Mouse (Mus musculus) hindlimb bud, embryonic 11.5 days (tissue): ENCODE data around the gene Ntn4.
"Not testable (repeated sequence)": the region's sequence is repeated elsewhere in the genome, so short reads cannot be mapped to it uniquely, and the experiment has no call there.

Experiments used
- DNase-seq: peaks from one replicate; pipeline ENCODE4 v3.0.0-alpha.2; 2012; ENCODE audit warnings: low read depth, low spot score; ENCODE audit errors: extremely low spot score

Gene Ntn4

DNA sequence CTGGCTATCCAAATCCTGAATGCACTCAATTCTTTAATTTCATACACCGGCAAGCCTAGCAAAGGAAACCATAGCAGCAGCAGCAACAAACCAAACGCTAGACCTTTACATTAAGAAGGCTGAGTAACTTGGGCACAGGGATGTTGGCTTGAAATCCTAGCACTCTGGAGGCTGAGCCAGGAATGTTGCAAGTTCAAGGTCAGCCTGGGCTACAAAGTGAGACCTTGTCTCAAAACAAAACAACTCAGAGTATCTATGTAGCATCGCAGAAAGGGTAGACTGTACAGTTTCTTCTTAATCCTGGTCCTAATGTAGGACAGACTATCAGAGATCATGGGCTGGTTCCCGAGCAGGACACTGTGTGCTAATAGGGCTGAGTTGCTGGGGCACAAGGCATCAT is 43.4 kb downstream of the Ntn4 start:
- DNase-seq, result no peak

DNA sequence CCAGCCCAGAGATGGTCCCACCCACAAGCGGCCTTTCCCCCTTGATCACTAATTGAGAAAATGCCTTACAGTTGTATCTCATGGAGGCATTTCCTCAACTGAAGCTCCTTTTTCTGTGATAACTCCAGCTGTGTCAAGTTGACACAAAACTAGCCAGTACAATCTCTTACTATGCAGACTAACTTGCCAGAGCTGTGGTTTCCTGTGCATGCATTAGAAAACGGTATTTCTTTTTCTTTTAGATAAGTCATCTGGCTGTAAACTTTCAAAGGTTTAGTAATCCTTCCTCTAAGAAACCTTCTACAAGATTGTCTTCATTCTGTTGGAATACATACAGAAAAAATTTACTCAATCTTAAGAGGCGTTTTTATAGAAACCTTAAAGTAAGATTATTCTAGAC is 44.9 kb downstream of the Ntn4 start:
- not testable (repeated sequence) for DNase-seq

DNA sequence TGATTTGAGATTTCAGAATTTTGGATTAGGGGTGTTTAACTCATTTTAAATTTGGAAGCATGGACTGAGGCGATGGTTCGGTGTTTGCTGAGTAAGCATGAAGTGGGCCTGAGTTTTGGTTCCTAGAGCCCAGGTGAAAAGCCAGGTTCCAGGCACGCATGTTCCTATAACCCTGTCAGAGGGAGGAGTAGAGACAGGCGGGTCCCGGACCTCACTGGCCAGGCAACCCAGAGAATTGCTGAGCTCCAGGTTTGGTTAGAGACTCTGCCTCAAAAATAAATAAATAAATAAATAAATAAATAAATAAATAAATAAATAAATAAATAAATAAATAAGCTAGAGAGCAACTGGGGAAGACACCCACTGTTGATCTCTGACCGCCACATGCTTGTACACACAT is 46.1 kb downstream of the Ntn4 start:
- DNase-seq, result no peak

DNA sequence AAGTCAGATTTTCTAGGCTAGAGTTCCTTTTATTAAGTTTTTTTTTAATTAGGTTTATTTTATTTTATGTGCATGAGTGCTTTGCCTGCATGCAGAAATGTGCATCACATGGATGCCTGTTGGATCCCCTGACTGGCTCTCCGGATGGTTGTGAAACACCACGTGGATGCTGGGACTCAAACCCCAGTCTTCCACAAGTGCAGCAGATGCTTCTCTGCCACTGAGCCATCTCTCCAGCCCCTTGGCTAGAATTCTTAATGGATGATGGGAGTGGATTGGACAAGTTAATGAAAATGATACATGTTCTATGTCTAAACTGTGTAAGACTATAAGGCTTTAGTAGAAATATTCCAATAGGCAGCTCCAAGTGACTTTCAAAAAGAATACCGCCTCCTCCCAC is 47.3 kb downstream of the Ntn4 start:
- no peak for DNase-seq

DNA sequence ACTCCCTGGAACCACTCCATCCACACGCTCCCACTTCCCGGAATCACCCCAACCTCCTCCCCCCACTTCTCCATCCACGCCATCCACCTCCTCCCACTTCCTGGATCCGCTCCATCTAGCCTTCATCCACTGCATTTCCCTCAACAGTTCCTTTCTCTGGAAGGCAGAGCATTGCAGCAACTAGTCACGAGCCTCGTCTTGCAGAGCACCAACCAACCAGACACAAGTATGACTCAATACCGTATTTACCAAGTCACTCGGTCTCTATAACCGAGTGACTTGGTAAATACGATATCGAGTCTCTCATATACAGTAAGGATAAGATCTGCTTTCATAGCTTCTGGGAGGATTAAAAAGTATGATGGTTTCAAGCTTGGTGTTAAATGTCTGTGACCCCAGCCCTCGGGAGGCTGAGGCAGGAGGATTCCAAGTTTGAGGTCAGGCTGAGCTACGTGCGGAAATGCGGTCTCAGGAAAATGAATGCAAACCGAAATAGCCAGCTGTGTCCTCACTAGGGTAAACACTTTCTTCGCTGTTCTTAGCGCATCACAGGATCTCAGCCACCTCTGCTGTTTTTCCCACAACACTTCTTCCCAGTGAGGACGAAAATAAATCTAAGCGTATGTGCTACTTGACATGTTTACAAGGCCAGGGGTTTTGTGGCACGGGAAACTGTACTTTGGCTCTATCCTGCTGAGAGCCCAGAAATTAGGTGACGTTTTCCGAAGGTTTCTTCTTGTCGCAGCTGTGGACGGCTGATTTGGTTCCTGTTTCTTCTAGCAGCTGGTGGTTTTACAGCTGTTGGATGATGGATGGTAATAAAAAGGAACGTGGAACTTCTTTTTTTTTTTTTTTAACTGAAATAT is 48.1 kb downstream of the Ntn4 start:
- peak; percentile 18 for DNase-seq

DNA sequence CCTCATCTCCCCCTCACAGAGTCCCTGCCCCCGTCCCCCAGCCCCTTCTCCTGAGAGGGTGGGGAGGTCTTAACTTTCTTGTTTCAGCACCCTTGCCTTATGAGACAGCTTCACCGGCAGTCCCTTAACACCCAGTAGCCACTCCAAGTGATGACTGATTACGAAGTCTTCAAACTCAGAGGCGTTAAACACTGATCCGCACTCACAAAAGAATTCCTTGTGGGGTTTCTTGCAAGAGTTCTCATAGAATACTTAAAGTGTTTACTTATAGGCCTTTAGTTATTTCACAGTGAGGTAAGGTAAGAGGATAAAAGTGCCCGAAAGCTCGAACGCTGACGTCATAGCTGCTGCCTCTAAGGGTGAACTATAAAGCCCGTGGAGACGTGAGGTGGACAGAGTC is 50.9 kb downstream of the Ntn4 start:
- no peak for DNase-seq

DNA sequence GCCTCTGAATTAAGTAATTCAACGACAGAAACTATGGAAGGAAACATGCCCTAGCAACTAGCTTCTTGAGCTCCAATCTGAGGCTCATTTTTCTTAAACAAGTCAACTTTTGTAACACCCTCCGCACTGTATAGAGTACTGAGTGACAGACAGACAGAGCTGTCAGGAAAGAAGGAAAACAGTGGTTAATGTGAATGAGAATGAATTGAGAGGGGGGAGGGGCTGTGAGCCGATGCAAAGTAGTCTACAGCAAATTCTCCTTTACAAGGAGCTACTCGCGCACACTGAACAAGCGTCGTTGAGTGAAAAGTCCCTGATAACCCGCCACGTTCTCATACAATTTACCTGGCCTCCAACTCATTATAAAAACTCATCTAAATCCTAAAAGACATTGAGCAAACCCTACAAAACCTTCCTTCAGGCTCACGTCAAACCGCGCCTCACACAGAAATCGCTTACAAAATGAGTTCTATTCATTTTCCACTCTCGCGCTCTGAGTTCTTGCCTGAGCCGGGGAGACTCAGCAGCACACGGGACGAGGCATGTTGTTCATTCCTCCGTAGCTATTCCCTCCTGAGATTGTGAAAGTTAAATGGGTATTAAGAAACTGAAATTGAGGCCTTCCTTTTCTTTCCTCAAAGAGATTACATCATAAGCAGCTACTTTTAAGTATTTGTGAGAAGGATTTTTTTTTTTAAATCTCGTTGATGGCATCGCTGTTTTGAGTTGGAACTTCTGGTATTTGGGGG is 54.7 kb downstream of the Ntn4 start:
- DNase-seq, result no peak

DNA sequence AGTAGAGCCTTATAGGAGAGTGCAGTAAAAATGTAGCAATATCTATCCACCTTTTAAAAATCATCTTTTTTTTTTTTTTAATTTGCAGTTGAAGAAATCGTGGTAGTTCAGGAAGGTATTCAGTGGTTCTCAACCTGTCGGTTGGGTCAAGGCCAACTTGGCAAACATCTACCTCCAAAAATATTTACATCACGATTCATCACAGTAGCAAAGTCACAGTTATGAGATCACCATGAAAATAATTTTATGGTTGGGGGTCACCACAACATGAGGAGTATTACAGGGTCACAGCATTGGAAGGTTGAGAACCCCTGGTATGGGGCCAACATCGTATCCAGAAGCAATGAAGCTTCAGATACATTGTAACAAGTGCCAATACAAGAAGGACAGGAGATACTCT is 55.5 kb downstream of the Ntn4 start:
- no peak for DNase-seq

DNA sequence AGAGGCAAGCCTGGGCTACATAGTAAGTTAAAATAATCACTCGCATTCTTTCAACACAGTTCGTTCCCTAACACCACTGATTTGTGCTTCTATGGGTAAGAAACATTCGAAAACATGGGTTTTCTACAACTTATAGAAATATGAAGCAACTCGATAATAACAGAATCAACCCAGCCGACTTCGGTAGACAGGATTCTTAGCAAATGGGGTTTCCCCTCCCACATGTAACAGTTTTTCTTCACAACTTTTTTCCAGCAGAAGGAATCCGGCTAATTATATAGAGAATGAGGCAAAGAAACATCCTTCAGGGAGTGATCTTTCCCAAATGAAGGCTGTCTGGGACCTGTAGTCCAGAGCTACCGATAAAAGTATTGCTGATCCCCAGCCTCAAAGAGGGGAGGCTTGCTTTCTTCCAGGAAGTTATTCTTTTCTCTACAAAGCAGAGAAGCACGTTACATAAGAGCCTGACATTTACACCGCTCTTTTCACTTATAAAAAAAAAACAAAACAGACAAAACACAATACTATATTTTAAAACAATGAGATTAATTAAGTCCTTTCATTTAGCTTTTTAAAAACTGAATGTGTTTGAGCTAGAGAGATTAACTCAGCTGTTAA is 57.5 kb downstream of the Ntn4 start:
- DNase-seq, result no peak

DNA sequence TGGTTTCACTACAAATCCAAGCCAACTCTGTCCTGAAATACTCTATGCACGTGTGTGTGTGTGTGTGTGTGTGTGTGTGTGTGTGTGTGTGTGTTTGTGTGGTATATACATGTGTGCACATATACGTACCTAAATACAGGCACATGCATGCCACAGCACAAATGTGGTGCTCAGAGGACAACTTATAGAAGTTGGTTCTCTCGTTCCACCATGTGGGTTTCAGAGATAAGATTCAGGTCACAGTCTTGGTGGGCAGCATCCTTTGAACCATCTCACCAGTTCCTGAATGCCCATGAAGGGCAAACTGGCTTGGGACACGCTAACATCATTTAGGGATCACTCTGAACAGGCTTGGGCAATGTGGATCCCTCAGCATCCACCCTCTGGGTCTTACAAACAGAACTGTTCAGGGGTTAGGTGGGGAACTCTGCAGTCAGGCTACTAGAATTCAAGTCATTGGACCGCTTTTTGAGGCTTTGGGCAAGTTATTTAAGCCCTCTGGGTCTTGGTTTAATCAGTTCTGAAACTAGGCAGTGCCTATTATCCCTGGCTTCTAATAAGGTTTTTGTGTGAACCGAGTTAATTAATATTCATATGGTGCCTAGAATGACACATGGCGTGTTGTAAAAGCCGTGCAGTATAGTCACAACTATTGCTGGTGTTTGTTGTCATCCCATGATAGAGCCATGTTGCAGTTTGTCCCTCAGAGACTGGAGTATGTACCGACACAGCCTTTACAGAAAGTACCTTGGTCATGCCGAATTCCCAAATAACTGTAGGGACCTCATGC is 59.4 kb downstream of the Ntn4 start:
- DNase-seq, result no peak

DNA sequence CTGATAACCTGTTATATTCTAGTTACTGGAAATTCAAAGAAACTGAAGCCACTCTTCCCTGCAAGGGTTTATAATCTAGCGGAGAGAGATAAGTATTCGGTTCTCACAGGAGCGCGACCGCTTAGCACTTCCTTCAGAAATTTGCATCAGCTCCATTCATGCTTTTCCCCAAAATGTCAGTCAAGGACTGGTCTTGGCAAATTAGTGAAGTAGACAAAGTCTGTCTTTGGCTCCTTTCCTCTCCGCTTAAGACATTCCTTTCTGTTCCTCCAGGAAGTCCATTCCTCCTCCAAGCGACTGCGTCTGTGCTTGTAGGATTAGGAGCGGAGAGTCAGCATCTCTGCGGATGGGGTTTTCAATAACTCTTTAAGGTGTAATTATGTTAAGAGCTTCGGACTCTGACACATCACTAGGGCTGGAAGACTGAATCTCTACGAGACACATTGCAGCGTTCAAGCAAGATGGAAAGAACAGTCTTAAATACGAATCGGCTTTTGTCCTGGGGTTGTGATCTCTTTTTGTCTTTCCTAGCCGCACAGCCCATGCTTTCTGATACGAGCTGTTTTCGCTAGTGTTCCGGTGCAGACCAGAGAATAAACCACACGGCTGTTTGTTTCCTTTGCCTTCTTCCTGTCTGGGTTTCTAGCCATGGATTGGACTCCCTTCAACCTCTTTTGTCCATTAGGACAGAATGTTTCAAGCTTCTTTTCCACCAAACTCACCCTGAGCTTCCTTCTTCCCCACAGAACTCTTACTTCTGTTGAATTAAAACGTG is 60.3 kb downstream of the Ntn4 start:
- DNase-seq, result no peak

DNA sequence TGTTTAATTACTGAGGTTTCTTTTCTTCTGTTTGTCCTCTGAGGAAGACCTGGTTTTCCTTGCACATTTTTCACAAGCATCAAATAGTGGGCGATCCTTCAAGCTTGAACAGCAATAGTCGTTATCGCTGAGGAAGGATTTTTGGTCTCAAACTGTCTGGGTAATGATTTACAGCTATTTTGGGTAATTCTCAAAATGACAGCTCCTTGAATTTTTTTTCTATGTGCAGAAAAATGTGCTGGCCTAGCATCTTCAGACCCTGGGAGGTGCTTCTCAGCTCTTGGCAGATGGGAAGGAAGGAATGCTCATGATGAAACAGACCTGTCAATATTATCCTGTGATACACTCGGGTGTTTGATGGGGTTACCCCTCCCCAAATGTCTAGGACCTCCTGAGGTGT is 63.5 kb downstream of the Ntn4 start:
- DNase-seq, result no peak

DNA sequence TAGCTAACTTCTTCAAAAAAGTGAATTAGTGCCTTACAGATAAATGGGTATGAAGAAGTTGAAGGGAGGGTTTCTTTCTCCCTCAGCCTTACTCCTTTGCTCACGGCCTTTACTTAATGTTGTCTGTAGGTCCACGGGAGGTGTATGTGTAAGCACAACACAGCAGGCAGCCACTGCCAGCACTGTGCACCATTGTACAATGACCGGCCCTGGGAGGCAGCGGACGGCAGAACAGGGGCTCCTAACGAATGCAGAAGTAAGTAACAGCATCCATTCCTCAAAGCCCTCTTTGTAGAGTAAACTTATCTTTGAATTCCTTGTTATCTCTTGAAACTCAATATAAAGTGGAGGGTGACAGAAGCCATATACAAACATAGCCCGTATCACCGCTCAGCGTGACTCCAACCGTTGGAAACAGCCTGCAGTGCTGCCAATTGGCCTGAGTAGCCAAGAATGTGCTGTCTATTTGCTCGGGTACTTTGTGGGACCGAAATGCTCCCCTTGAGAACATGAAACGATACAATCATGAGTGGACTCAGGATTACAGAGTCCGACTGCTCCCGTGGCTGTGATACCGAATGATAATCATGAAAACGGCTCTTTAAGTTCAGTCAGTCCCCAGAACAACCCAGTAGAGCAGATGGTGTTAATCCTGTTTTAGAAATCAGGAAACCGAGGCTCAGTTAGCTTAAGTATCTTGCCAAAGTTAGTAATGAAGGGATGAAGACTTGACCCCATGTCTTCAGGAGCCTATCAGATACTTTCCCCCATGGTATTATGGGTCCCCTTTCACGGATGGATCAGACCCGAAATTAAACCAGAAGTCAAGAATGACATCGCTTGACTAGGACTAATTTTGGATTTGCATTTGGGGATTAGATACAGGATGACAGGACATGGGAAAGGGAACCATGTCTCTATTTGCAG is 66.9 kb downstream of the Ntn4 start:
- DNase-seq, result no peak

DNA sequence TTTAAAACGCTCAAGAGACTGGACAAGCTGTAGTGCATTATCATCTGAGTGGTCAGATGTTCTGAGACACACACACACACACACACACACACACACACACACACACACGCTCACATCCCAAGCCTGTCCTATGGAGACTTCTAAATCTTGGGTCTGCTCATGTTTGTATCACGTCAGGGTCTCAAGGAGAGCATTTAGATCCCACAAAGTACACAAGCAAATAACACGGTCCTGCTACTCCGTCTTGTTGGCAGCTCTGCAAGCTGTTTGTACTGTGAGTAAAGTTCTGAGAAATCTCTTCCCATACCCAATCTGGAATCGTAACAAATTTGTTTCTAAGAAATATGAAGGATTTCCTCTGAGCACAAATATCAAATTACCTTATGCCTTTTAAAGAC is 67.6 kb downstream of the Ntn4 start:
- DNase-seq, result no peak

DNA sequence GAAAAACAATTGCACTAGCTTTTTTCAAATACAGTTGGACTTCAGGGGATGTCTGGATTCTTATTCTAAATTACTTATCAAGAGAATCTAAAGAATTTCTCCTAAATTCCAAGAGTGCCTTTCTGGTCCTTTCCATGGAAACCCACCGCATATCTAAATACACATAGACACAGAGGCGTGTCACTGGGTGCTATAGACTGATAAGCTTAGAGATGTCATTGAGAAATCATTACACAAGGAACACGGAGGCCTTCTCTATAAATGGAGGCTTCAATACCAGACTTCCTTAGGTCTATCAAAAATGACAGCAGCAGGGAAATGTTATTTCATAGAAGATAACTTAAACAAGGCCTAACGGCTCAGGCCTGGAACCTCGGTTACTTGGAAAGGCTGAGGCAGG is 68.0 kb downstream of the Ntn4 start:
- no peak for DNase-seq

DNA sequence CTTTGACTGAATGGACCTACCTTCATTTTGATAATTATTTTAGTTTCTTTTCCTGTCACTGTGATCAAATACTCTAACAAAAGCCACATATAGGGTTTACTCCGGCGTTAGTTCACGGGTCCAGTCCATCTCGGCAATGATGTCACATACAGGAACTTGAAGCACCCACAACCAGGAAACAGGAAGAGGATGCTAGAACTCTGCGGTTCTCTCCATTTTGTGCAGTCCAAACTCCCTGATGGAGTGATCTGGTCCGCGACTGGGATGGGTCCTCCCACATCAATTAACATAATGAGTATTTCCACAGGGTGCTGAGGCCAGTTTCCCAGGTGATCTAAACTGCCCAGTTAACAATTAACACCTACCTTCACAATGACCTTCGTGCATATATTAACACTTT is 69.1 kb downstream of the Ntn4 start:
- DNase-seq, result no peak

DNA sequence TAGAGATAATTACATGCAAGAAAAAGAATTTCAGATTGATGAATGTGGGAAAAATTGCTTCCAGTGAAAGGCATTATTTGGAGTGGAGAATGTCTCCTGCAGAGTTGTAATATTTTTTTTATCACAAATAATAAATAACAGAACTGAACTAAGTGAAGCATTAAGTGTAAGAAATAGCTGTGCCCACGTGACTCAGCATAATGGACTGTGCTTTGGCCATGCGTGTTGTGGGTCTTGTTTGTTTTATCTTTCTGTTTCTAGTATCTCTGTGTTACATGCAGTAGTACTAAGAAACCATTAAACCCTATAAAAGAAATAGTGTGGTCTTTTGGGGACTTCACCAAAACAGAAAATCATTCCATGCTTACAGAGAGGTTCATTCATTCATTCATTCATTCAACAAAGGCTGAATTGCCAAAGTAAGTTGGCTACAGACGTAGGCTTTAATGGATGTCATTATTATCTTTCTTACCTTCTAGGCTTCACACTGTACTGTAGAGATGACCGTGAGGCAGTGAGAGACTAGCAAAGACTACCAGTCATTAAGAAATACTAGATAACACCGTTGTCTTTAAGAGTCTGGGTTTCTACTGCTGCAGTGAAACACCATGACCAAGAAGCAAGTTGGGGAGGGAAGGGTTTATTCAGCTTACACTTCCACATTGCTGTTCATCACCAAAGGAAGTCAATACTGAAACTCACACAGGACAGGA is 81.3 kb downstream of the Ntn4 start:
- DNase-seq, result no peak

DNA sequence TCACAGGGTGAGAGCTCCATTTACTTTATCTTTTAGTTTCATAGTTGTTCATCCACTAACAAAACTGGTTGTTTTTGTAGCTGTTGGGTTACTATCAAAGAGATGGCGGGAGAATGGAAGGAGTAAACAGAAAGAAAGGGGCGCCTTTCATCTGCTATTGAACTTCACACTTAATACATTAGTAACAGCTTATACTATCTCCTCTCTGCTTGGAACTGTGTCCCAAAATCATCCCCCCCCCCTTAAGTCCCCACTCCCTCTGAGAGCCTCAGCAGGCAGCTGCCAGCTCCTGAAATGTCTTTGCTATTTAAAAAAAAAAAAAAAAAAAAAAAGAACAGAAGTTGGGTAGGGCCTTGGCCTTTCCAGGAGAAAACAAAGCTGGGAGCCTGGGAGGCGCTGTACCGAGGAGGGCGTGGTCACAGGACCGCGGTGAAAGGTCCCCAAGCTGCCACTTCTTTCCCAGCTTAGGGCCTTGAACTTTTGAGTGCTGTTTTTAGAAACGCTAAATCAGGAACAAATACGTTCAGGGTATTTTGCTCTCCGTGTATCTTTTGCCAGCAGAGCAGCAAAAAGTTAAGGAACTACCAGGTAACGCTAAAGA is 83.6 kb downstream of the Ntn4 start:
- DNase-seq, result no peak
